Mouse (Mus musculus) lung, adult 18-20 months (tissue): Measurements from ENCODE around the gene Csnk1d.

Experiments
- DNase-seq, 2 experiments: peaks; one replicate each; pipeline ENCODE4 v3.0.0; 2022; ENCODE audit warnings: mixed read lengths in 2 of 2

Gene Csnk1d

GRCm38 (mm10) chr11:120990951-120991526 is at the start of gene Csnk1d:
Csnk1d (minus strand) TSS chr11:120991330.
- peak; percentile 96 to 97 for DNase-seq

- no peak for DNase-seq
Observed at GRCm38 (mm10) chr11:121039302-121039701, 48.2 kb upstream of the Csnk1d start, which contains the start of gene Cd7. Cd7 (minus strand) TSS chr11:121039418.

DNA sequence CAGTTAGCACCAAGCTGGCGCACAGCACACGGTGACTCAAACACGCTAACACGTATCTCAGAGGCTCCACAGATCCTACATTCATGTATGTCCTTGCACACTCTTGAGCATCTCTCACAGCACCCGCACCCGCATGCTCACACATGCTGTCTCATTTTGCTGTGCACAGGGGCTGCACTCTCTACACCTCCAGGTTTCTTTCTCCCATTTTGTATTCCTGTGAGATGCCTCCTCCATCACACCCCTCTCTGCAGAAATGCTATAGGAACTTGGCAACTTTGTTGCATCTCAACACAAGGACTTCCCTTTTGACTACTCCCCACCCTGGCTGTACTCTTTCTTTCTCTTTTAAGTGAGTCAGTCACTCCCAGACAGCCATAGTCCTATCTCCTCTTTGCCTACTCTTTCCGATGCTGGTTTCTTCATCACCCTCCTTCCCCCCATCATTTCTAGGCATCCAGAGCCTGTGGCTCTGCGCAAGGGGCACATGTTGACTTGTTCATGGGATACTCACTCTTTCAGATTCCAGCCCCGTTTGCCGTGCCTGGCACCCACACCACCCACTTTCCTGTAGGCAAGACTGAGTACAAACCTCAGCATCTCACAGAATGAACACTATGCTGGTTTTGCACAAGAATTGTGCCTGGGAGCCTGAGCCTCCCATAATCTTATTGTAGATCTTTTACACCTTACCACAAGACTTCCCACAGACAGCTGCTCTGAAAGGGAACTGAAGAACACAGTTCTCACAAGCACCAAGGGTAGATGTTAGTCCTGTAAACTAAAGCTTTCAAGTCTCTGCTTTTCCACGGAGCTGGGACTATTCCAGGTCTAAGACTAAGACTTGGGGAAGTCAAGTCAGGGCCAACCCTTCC is 47.5 kb upstream of the Csnk1d start:
- DNase-seq: no peak

GRCm38 (mm10) chr11:121033118-121033517 is 42.0 kb upstream of the Csnk1d start:
- DNase-seq: no peak

DNA sequence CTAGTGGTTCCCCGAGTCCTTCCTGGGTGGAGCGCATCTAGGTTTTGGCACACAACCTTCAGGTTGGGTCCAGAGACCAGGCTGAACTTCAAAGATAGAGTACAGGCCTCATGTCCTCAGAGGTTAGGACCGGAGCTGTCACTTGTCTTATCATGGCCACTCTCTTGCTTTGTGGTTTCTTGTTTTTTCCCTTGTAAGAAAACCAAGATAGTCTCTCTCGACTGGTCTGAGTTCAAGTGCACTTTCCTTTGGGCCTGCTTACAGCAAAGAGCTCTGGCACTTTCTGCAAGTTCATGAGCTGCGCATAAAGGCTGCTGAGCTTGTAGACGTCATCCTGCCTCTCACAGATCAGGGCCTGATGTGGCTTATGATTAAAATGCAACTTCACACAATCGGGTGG is 36.1 kb upstream of the Csnk1d start:
- no peak for DNase-seq

DNA sequence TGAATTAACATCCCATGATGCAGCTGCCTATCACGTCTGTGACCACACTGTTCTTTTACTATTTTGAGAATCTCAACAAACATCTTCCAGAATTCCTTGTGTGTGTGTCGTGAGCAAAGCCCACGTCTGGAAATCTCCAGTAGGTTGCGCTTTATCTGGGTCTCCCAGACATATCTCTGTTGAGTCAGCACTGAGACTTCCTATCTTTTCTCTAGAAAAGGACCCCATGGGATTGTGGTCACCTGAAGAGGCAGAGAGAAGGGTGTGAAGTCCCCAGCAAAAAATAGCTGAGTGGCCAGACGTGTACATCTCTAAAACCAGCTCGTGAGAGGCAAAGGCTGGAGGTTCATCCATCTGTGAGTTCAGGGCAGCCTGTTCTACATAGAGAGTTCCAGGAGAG is 33.0 kb upstream of the Csnk1d start:
- no peak for DNase-seq

GRCm38 (mm10) chr11:121019501-121019900 is 28.4 kb upstream of the Csnk1d start:
- no peak for DNase-seq

GRCm38 (mm10) chr11:121017703-121018102 is 26.6 kb upstream of the Csnk1d start:
- DNase-seq: peak; percentile 54 to 64

DNA sequence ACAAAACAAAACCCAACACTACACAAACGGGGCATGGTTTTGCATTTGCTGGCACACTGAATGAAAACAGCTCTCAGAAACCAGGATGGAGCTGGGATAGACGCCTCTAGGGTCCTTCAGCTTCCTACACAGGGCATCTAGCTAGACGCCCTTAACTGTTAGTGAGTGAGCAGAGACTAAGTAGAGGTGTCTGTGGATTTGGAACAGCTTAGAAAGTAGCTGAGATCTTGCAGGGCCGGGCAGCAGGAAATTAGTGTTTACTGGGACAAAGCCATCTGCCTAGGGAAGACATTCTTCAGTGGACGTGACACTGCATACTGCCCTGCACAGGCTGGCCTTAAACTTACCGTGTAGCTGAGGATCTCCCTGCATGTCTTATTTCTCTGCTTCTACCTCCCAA is 24.3 kb upstream of the Csnk1d start:
- peak in 1 of 2 experiments; percentile 30 for DNase-seq

- peak; percentile 60 to 78 for DNase-seq
Observed at GRCm38 (mm10) chr11:121014896-121015300, 23.8 kb upstream of the Csnk1d start.

GRCm38 (mm10) chr11:121013656-121014055 is 22.5 kb upstream of the Csnk1d start:
- DNase-seq: no peak

GRCm38 (mm10) chr11:121010044-121010755 is 19.1 kb upstream of the Csnk1d start:
- DNase-seq: no peak

- no peak for DNase-seq
Observed at GRCm38 (mm10) chr11:121006184-121006583, 15.1 kb upstream of the Csnk1d start.

DNA sequence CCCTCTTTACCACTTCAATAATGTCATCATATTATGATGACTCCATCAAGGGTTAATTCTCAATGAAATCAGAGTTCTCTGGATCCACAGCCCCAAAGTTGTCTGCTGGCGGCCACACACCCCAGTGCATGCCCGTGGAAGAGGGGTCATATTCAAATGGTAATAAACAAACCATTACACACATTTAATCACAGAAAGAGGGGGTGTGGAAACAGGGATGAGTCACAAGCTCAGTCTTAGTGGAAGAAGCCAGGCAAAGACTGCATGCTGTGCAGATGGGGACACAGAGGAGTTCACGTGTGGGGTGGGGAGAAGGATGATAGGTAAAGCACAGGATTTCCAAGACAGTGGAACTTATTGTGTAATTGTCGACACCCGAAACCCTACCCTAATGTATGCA is 13.2 kb upstream of the Csnk1d start:
- no peak for DNase-seq

- peak in 1 of 2 experiments; percentile 35 for DNase-seq
Observed at GRCm38 (mm10) chr11:121001966-121002365, 10.8 kb upstream of the Csnk1d start.

GRCm38 (mm10) chr11:120994741-120995140 is 3.6 kb upstream of the Csnk1d start:
- no peak for DNase-seq

GRCm38 (mm10) chr11:120993586-120993985 is 2.5 kb upstream of the Csnk1d start:
- DNase-seq: no peak

- DNase-seq: no peak
Observed at GRCm38 (mm10) chr11:120993080-120993479, 1.9 kb upstream of the Csnk1d start.

DNA sequence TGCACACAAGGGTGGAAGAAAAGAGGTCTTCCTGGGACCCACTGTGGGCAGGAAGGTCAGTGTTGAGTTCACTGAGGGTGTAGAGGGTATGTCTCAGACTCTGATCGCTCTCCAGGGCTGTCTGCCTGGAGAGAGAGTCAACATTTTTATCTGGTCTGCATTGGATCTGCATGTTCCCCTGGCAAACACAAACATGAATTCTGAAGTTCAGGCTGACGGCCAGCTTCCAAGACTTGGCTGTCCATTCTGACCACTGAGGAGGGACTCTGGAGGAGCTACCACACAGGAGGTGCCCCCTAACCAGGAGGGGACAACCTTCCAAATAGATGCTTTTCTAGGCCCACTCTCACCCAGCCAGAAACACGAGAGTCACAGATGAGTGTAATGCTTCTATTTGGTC is 661 bp upstream of the Csnk1d start:
- peak; percentile 13 to 18 for DNase-seq

DNA sequence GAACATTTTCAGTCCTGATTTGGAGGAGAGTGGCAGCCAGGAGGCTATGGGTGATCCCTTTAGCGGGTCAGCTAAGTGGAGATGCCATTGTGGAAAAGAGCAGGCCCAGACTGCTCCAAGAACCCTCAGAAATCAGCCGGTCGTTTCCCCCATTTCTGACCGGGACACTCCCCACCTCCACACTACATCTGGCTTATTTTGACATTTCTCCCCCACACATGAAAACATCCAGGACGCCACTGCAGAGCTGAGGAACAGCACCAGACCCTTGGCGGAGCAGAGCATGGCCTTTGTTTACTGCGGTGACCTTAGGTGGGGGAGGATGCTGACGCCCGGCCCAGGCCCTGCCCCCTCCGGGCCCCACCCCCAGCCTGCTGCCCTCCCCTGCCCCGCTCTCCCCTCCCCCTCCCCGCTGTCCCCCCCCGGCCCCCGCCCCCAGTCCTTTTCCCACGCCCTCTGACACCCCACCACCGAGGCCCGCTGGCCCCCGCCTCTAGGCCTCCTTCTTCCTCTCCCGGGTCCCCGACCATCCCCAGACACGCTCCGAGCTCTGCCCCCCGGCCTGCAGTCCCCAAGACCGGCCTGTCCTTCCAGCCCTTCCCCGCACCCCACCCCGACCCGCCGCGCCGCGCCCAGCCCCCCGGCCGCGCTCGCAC is 876 bp downstream of the Csnk1d start:
- peak; percentile 56 to 66 for DNase-seq

DNA sequence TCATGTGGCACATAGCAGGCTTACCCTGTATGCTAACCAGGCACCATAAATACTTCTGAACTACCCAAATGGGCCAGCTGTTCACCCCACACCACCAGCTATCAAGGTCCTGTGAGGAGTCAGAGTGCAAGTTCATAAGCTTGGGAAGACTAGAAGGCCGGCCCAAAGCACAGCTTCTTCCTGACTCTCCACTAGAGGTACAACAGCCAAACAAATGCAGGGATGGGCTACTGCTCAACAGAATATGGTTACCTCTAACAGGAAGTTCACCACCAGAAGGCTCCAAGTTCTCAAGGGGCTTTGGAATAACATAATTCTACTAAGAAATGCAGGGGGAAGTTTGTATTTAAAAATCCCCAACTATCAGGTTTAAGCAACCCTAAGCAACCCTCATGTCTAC is 1.6 kb downstream of the Csnk1d start:
- DNase-seq: no peak

- no peak for DNase-seq
Observed at GRCm38 (mm10) chr11:120988410-120988809, 2.7 kb downstream of the Csnk1d start.

GRCm38 (mm10) chr11:120987608-120988007 is 3.5 kb downstream of the Csnk1d start:
- no peak for DNase-seq
